Mouse (Mus musculus) erythroblast, embryonic 14.5 days (primary cell): ENCODE data around the gene Pgap2.

Source experiments
- GATA1 ChIP-seq: IDR thresholded peaks from 2 replicates; pipeline ENCODE4 v1.6.1; 2012; ENCODE audit warnings: low read length, inconsistent platforms, mixed read lengths
- TAL1 ChIP-seq: IDR thresholded peaks from 3 replicates; pipeline ENCODE4 v1.6.1; 2012; ENCODE audit warnings: low read length, inconsistent platforms, mixed read lengths

DNA sequence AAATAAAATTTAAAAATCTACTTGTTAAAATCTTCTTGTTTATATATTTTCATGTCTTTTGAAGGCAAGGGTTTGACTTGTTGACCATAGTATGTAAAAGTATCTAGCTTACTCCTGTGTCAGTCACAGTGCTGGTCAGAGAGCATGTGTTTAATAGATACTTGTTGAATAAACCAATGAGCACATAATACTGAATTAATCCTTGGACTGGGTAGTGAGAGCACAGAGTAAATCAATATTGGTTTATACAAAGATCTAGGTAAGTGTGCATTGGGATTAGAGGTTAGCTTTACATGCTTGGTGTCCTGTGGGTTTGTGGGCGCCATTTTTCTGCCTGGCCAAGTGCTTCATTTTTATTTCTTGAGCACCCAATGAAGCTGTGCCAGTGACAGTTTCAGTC lies 71.4 kb downstream of the Pgap2 start:
- TF ChIP-seq GATA1 = no peak
- TF ChIP-seq TAL1 = no peak
